Mouse (Mus musculus) liver, embryonic 12.5 days (tissue): ENCODE data around the gene Klf7. TPM values are rescaled to one million over a fixed set of nuclear protein-coding genes. Genes with fewer than 3 reads are reported as not detected.

ENCODE experiments used
- ATAC-seq: fragments of 200-750 bp; cut with Nextera tagmentation; 2 replicates; pipeline ENCODE4 v1.8.0; 2017; ENCODE audit warnings: moderate number of reproducible peaks, mild to moderate bottlenecking, moderate library complexity
- H3K27ac ChIP-seq: fragments of 300-500 bp; sonication (generic); 2 replicates; pipeline ENCODE4 v1.5.1; 2016; ENCODE audit warnings: mild to moderate bottlenecking
- H3K27me3 ChIP-seq: fragments of 300-500 bp; sonication (generic); replicated peaks from 2 replicates; pipeline ENCODE4 v1.6.1; 2016; ENCODE audit warnings: mild to moderate bottlenecking, moderate library complexity
- H3K36me3 ChIP-seq: fragments of 300-500 bp; sonication (generic); 2 replicates; pipeline ENCODE4 v1.6.1; 2016; ENCODE audit warnings: mild to moderate bottlenecking, moderate library complexity
- H3K4me1 ChIP-seq: fragments of 300-500 bp; sonication (generic); 2 replicates; pipeline ENCODE4 v1.6.1; 2016
- H3K4me2 ChIP-seq: fragments of 300-500 bp; sonication (generic); 2 replicates; pipeline ENCODE4 v1.6.1; 2016; ENCODE audit warnings: mild to moderate bottlenecking, moderate library complexity
- H3K4me3 ChIP-seq: fragments of 300-500 bp; sonication (generic); 2 replicates; pipeline ENCODE4 v1.5.1; 2016; ENCODE audit warnings: mild to moderate bottlenecking, moderate library complexity
- H3K9ac ChIP-seq: fragments of 300-500 bp; sonication (generic); 2 replicates; pipeline ENCODE4 v1.6.1; 2016; ENCODE audit warnings: mild to moderate bottlenecking, moderate library complexity
- H3K9me3 ChIP-seq: fragments of 300-500 bp; sonication (generic); replicated peaks from 2 replicates; pipeline ENCODE4 v1.6.1; 2016; ENCODE audit warnings: mild to moderate bottlenecking, moderate library complexity
- WGBS: fragments of 180-500 bp; shearing (Covaris S2); methylation state at CpG from one replicate; pipeline ENCODE4 v1.1.7; 2016; ENCODE audit not compliant: insufficient replicate concordance; 5-methylcytosine and 5-hydroxymethylcytosine counted together
- polyA plus RNA-seq: library from polyadenylated mRNA; unstranded; fragments of >200 nt; fragmentation: Nextera tagmentation; extraction: Ambion mirVana; gene quantifications from 2 replicates; pipeline ENCODE4 v1.2.1, GENCODE M21; 2016

Gene Klf7
- polyA plus RNA-seq = 6.5 and 7.8 TPM in 2 replicates

DNA sequence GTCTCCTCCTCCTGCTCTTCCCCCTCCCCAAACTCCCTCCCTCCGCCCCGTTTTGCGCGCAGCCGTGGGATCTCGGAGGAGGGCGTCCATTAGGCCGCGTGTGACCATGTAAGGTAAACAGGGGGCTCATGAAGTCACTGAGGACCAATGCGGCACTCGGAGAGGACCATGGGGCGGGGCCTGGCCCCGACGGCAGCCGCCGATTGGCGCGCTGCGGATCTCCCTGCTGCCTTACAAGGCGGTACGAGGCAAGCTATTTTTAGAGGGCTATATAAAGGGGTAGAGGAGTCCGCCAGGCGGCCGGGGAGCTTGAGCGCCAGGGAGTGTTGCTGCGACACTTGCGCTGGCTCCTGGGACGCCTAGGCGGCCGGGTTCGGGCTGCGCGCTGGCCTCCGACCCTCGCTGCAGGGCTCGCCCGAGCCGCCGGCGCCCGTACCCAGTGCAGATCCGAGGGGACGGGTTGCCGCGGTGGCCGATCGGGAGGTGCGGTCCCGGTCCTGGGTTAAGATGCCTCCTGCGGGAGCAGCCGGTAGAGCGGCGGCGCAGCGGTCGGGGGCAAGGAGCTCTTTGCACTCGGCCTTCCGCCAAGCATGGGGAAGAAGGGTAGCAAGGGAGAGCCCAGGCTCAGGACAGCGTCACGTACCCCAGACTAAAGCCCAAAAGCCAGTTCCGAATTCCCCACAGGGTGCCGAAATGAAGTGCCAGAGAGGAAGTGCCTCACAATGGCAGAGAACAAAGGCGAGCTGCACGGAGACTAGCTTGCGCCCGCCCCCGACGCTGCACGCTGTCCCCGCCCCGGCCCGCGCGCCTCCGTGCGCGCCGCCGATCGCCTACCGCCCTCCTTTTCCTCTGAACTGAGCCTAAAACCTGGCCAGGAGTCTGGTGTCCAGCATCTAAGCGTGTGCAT, at the start of gene Klf7:
Gene Klf7 (minus strand): TSS at position 724 of the 907 bp plus-strand sequence.
- under 1% methylated on average over 82 of the region's 82 CpGs for WGBS
- Histone ChIP-seq H3K36me3 (no peaks in the 10 kb centered on the region), H3K4me2 (peak within 1 kb of the TSS; percentile 90), H3K9me3 (no peaks in the 10 kb centered on the region), H3K4me3 (peak within 1 kb of the TSS; percentile 67), H3K4me1 (peaks cover 45% of the 10 kb centered on the region), H3K27ac (peak within 1 kb of the TSS; percentile 99), H3K9ac (peak within 1 kb of the TSS; percentile 93), H3K27me3 (peaks cover 15% of the 10 kb centered on the region; the same call in 1 of the 2 replicates)
- peak; percentile 96 for ATAC-seq

DNA sequence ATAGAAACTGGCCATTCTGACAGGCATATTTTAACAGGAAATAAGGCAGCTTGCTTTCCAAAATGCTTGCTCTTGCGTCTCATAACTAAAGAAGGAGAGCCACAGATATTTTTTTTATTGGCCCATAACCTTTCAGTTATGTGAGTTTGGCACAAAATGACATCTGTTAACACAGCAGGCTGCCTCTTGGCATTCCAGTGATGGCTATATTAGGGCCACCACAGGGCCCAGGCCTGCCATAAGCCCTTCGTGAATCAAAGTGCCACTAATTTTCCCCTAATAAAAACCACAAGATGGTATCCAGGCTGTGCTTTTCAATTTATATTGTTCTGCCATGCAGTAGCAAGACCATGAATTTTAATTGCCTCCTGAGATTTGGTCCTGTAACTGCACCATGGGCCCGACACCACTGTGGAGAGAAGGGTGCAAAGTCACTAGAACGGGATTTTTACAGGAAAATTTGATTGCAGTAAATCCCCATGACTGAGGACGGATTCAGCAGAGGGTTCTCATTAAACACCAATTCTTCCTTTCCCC, 42.5 kb upstream of the Klf7 start:
- no peaks in the 10 kb centered on the region for H3K4me1 ChIP-seq
- H3K4me3 ChIP-seq = no peak overlapping the region
- no peak overlapping the region for H3K27ac ChIP-seq
- WGBS = 67% methylated on average over 5 of the region's 5 CpGs
- no peak for ATAC-seq
- no peak overlapping the region for H3K4me2 ChIP-seq
- H3K9me3 ChIP-seq = no peaks in the 10 kb centered on the region
- no peaks in the 10 kb centered on the region for H3K27me3 ChIP-seq
- H3K9ac ChIP-seq = no peak overlapping the region
- no peaks in the 10 kb centered on the region for H3K36me3 ChIP-seq

DNA sequence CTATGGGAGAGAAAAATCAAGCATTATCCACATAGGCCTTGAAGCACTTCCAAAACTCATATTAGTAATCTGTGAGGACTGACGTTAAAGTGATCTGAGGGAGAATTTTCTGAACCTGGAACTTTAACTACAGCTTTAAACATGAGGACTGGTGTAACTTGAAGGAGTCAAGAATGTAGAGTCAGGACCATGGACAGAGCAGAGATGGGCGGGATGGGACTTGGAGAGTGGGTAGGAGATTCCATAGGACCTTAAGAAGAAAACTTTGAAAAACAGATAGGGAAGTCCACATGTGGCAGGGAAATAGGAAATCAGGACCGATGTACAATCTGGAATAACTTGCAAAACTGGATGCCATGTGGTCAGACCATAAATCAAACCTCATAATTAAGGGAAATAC, 36.7 kb upstream of the Klf7 start:
- no peaks in the 10 kb centered on the region for H3K9me3 ChIP-seq
- ATAC-seq = no peak
- no peak overlapping the region for H3K27ac ChIP-seq
- H3K9ac ChIP-seq = no peak overlapping the region
- H3K4me2 ChIP-seq = no peak overlapping the region
- no peaks in the 10 kb centered on the region for H3K4me1 ChIP-seq
- H3K27me3 ChIP-seq = no peaks in the 10 kb centered on the region
- WGBS = 36% methylated on average over 3 of the region's 3 CpGs
- H3K36me3 ChIP-seq = no peaks in the 10 kb centered on the region
- H3K4me3 ChIP-seq = no peak overlapping the region

DNA sequence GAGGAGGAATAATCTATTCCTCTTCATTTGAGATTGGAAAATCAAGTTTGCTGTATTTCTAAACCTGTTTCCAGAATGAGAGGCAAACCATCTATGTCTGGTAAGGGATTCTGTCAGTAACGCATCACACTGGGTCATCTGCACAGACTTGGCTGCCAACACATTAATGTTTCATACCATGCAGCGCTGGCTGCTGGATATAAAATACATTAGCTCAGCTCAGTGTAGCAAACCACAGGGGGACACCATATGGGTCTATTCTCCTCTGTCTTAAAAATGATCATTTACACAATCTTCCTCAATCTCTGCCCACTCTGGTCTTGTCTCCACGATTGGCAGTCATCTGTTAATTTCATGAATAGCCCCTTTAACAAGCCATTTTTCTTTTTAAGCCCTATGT, 27.1 kb upstream of the Klf7 start:
- 76% methylated on average over 3 of the region's 3 CpGs for WGBS

DNA sequence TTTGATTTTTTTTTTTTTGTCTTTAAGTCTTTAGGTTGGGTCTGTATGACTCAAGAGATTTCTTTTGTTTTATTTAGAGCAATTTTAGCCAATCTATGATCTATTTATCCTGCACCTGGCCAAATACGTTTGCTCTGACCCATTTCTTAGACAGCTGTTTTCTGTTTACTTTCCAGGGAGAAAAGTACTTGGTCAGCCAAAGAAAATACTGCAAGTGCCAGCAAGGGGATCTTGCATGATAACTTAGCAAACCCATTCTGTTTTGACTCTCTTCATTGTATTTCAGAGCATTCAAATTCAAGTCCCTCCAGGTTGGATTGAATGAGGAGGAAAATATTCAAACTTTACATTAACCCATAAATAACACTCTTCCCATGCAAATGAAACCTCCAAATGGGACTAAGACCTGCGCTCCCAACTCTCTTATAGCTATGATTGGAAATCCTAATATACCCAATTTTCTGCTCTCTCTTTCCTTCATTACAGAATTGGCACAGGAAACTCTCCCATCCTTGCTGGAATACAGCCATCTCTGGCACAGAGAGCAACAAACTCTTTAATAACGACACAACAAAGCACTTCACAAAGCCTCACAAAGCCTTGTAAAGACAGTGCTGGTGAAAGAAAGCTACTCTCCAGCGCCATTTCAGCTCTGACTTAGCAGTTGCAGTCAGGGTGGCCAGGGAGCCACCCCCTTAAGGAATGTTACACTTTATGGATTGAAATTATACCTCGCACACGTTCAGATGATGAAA, 20.8 kb upstream of the Klf7 start:
- no peak overlapping the region for H3K27ac ChIP-seq
- H3K9me3 ChIP-seq = no peaks in the 10 kb centered on the region
- no peaks in the 10 kb centered on the region for H3K4me1 ChIP-seq
- no peaks in the 10 kb centered on the region for H3K27me3 ChIP-seq
- 55% methylated on average over 6 of the region's 6 CpGs for WGBS
- H3K4me3 ChIP-seq = no peak overlapping the region
- H3K4me2 ChIP-seq = no peak overlapping the region
- no peak overlapping the region for H3K9ac ChIP-seq
- H3K36me3 ChIP-seq = no peaks in the 10 kb centered on the region
- no peak for ATAC-seq

More for the DNA sequence above, 27.1 kb upstream of the Klf7 start:
- H3K36me3 ChIP-seq = no peaks in the 10 kb centered on the region
- H3K27ac ChIP-seq = no peak overlapping the region
- H3K27me3 ChIP-seq = no peaks in the 10 kb centered on the region
- H3K4me3 ChIP-seq = no peak overlapping the region
- H3K4me2 ChIP-seq = no peak overlapping the region
- H3K9ac ChIP-seq = no peak overlapping the region
- H3K4me1 ChIP-seq = no peaks in the 10 kb centered on the region
- ATAC-seq = no peak
- no peaks in the 10 kb centered on the region for H3K9me3 ChIP-seq

DNA sequence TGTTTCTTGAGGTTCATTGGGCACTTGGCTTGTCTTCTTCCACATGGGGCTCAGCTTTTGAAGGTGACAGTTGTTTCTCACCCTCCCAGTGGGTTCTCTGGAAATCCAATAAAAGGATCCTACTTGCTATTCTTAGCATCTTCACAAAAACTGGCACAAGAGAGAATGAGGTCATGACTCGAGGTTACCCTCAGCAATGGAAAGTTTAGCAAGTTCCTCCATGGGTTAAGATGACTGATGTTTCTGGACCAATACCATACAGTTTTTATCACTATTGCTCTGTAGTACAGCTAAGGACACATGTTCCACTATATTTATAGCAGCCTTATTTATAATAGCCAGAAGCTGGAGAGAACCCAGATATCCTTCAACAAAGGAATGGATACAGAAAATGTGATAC, 12.4 kb upstream of the Klf7 start:
- no peak overlapping the region for H3K4me2 ChIP-seq
- no peak overlapping the region for H3K4me3 ChIP-seq
- H3K9ac ChIP-seq = no peak overlapping the region
- no peaks in the 10 kb centered on the region for H3K4me1 ChIP-seq
- H3K27ac ChIP-seq = no peak overlapping the region
- no peaks in the 10 kb centered on the region for H3K9me3 ChIP-seq
- WGBS = 38% methylated on average over 1 of the region's 1 CpGs
- no peak for ATAC-seq
- H3K36me3 ChIP-seq = no peaks in the 10 kb centered on the region
- no peaks in the 10 kb centered on the region for H3K27me3 ChIP-seq

DNA sequence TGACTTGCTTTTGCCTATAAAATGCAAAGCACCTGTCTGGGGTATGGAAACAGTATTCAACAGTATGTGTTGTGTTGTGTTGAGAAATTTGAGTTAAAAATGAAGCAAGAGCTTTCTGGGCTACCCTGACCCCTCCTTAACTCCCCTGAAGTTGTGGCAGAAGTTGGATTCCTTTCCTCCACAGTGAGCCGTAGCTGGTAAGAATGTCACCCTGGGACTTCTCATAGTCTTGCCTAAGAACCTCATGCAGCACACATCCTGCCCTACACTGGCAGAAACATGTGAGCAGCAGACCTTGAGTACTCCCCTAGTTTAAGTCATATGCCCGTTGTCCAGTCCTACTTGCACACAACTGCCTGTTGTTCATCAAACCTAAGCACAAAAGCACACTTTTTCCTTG, 4.7 kb upstream of the Klf7 start:
- H3K27me3 ChIP-seq = no peaks in the 10 kb centered on the region
- ATAC-seq = no peak
- H3K9me3 ChIP-seq = no peaks in the 10 kb centered on the region
- no peak overlapping the region for H3K9ac ChIP-seq
- WGBS = 51% methylated on average over 2 of the region's 2 CpGs
- no peak overlapping the region for H3K4me2 ChIP-seq
- H3K27ac ChIP-seq = no peak overlapping the region
- no peaks in the 10 kb centered on the region for H3K36me3 ChIP-seq
- H3K4me3 ChIP-seq = no peak overlapping the region
- peaks cover 7% of the 10 kb centered on the region for H3K4me1 ChIP-seq

DNA sequence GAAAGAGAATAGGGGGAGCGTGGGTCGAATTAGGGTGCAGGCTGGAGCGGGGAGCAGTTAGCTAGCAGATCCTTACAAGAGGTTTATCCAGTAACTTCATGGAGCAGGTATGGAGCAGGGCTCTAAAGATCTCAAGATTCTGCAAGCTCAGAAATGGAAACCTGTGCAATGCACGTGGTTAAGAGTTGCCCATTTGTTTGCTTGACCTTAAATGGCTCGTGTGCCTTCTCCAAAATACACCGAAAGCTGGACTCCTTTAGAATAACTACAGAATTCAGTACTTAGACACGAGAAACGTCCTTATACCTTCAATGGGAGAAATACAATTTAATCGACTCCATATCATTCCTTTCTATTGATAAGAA, 366 bp upstream of the Klf7 start:
- no peak for ATAC-seq
- H3K27ac ChIP-seq = peak overlapping the region; percentile 99

DNA sequence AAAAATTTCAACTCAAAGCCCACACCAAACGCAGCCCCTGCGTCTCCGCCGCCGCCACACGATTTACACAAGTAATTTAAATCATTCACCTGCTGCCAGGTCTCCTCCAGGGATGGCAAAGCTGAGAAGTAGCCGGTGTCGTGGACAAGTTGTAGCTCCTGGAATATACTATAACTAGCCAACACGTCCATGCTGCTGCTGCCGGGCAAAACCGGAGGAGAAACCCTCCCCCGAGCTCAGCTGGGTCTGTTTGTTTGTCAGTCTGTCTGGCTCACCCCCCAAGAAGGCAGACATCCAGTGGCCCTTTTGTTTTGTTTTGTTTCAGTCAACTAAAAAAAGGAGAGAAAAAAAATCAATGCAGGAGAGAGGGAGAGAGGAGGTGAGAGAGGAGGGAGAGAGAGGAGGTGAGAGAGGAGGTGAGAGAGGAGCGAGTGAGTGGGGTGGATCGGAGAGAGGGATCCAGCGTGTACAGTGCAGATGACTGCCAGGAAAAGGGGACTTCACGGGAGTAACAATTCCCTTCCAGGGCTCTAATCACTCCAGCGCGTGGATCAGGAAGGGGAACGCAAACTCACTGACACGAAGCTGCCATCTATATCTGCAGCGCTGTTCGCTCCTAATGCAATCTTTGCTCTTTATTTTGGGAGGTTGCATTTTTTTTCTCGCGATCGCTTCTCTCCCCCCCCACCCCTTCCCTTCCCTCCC, 1.1 kb downstream of the Klf7 start:
- peaks cover 15% of the 10 kb centered on the region; the same call in 1 of the 2 replicates for H3K27me3 ChIP-seq
- peak overlapping the region; percentile 67 for H3K4me3 ChIP-seq
- no peaks in the 10 kb centered on the region for H3K36me3 ChIP-seq
- H3K4me2 ChIP-seq = peak overlapping the region; percentile 90
- H3K27ac ChIP-seq = peak overlapping the region; percentile 99
- peaks cover 46% of the 10 kb centered on the region for H3K4me1 ChIP-seq
- 1% methylated on average over 24 of the region's 25 CpGs for WGBS
- no peaks in the 10 kb centered on the region for H3K9me3 ChIP-seq
- H3K9ac ChIP-seq = peak overlapping the region; percentile 93
- peak; percentile 33 for ATAC-seq

More for the DNA sequence above, 366 bp upstream of the Klf7 start:
- peaks cover 15% of the 10 kb centered on the region; the same call in 1 of the 2 replicates for H3K27me3 ChIP-seq
- H3K4me3 ChIP-seq = peak overlapping the region; percentile 67
- 27% methylated on average over 9 of the region's 9 CpGs for WGBS
- H3K36me3 ChIP-seq = no peaks in the 10 kb centered on the region
- H3K4me2 ChIP-seq = peak overlapping the region; percentile 90
- H3K9ac ChIP-seq = peak overlapping the region; percentile 93
- H3K9me3 ChIP-seq = no peaks in the 10 kb centered on the region
- H3K4me1 ChIP-seq = peaks cover 39% of the 10 kb centered on the region

DNA sequence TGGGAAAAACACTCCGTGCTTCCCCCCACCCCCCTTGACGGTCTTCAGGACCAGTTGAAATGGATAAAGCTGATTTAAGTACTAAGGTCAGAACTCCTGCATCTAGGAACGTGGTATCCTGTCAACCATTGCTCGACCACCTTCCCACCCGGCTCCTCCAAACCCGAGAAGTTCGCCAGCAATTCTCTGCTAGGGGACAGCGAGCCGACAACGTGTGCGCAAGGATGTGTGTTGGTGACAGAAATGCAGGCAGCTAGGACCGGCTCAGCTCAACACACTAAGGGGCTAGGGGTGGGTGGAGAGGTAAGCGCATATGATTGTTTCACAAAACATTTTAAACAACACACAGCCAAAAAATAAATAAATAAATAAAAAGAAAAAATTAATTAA, 1.7 kb downstream of the Klf7 start:
- Histone ChIP-seq H3K27me3 (peaks cover 15% of the 10 kb centered on the region; the same call in 1 of the 2 replicates), H3K4me1 (peaks cover 46% of the 10 kb centered on the region), H3K36me3 (no peaks in the 10 kb centered on the region), H3K4me3 (peak overlapping the region; percentile 67), H3K9ac (peak overlapping the region; percentile 93), H3K4me2 (peak overlapping the region; percentile 90), H3K27ac (peak overlapping the region; percentile 99), H3K9me3 (no peaks in the 10 kb centered on the region)
- ATAC-seq = no peak
- WGBS = 1% methylated on average over 13 of the region's 13 CpGs

DNA sequence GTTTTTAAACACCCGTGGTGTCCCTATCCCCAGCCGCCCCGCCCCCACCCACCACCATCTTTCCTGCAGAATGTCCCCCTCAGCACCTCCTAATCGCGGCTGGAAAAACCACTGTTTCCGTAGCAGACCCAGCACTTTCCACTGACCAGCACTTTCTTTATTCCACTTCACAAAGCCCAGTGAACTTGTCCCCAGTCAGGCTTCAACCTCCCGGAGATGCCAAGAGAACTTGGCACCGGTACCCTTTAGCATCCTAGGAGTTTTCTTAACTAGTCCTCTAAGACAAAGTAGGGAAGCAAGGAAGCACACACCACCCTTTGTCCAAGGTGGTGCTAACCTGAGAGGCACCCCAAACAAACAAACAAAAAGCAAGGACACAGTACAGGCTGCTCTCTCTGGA, 2.2 kb downstream of the Klf7 start:
- no peaks in the 10 kb centered on the region for H3K36me3 ChIP-seq
- peaks cover 15% of the 10 kb centered on the region; the same call in 1 of the 2 replicates for H3K27me3 ChIP-seq
- peak overlapping the region; percentile 90 for H3K4me2 ChIP-seq
- peak overlapping the region; percentile 99 for H3K27ac ChIP-seq
- peaks cover 46% of the 10 kb centered on the region for H3K4me1 ChIP-seq
- H3K9me3 ChIP-seq = no peaks in the 10 kb centered on the region
- no peak for ATAC-seq
- peak overlapping the region; percentile 93 for H3K9ac ChIP-seq
- peak overlapping the region; percentile 67 for H3K4me3 ChIP-seq
- 4% methylated on average over 8 of the region's 8 CpGs for WGBS
